Mouse (Mus musculus) lung, embryonic 15.5 days (tissue): ENCODE data around the gene Gm13288. TPM values are rescaled to one million over a fixed set of nuclear protein-coding genes. Genes with fewer than 3 reads are reported as not detected.
"Not testable (repeated sequence)": the region's sequence is repeated elsewhere in the genome, so short reads cannot be mapped to it uniquely, and the experiment has no call there.

Experiments
- ATAC-seq: fragments of 200-750 bp; cut with Nextera tagmentation; 2 replicates; pipeline ENCODE4 v1.8.0; 2017; ENCODE audit warnings: moderate number of reproducible peaks, borderline replicate concordance; ENCODE audit not compliant: low FRiP score, low TSS enrichment; ENCODE audit errors: extremely low read depth
- H3K27ac ChIP-seq: fragments of 300-500 bp; sonication (generic); 2 replicates; pipeline ENCODE4 v1.5.1; 2015; ENCODE audit warnings: moderate library complexity, mild to moderate bottlenecking, inconsistent platforms
- H3K27me3 ChIP-seq: fragments of 300-500 bp; sonication (generic); 2 replicates; pipeline ENCODE4 v1.6.1; 2015; ENCODE audit warnings: inconsistent platforms
- H3K36me3 ChIP-seq: fragments of 300-500 bp; sonication (generic); 2 replicates; pipeline ENCODE4 v1.6.1; 2015; ENCODE audit warnings: inconsistent platforms
- H3K4me1 ChIP-seq: fragments of 300-500 bp; sonication (generic); 2 replicates; pipeline ENCODE4 v1.6.1; 2015; ENCODE audit warnings: inconsistent platforms
- H3K4me2 ChIP-seq: fragments of 300-500 bp; sonication (generic); 2 replicates; pipeline ENCODE4 v1.6.1; 2015; ENCODE audit warnings: inconsistent platforms, mild to moderate bottlenecking, moderate library complexity
- H3K4me3 ChIP-seq: fragments of 300-500 bp; sonication (generic); 2 replicates; pipeline ENCODE4 v1.5.1; 2015; ENCODE audit warnings: mild to moderate bottlenecking, inconsistent platforms
- H3K9ac ChIP-seq: fragments of 300-500 bp; sonication (generic); 2 replicates; pipeline ENCODE4 v1.6.1; 2015; ENCODE audit warnings: inconsistent platforms
- H3K9me3 ChIP-seq: fragments of 300-500 bp; sonication (generic); 2 replicates; pipeline ENCODE4 v1.6.1; 2016; ENCODE audit warnings: inconsistent platforms
- WGBS: fragments of 180-500 bp; shearing (Covaris S2); methylation state at CpG from one replicate; pipeline ENCODE4 v1.1.7; 2015; 5-methylcytosine and 5-hydroxymethylcytosine counted together
- polyA plus RNA-seq: library from polyadenylated mRNA; unstranded; fragments of >200 nt; fragmentation: Nextera tagmentation; extraction: Ambion mirVana; gene quantifications from 2 replicates; pipeline ENCODE4 v1.2.1, GENCODE M21; 2015

Gm13288 gene
- polyA plus RNA-seq: 0.11 TPM in 1 of 2 replicates, not detected in the other

- no CpG with 5 or more reads among the region's 8 CpGs for WGBS
- not testable (repeated sequence) for H3K9ac ChIP-seq, H3K4me1 ChIP-seq, H3K27me3 ChIP-seq, ATAC-seq, H3K36me3 ChIP-seq, H3K9me3 ChIP-seq
- peak within 1 kb of the TSS; percentile 25; the same call in 1 of the 2 replicates for H3K4me3 ChIP-seq
- H3K27ac ChIP-seq: 0 out of 2 replicates have a peak within 1 kb of the TSS, but pooled peaks have one; percentile 63
- peak within 1 kb of the TSS; percentile 38 for H3K4me2 ChIP-seq
Observed at GRCm38 (mm10) chr4:88805231-88805630, at the start of gene Gm13288. Gene Gm13288 (plus strand): TSS chr4:88805531.

DNA sequence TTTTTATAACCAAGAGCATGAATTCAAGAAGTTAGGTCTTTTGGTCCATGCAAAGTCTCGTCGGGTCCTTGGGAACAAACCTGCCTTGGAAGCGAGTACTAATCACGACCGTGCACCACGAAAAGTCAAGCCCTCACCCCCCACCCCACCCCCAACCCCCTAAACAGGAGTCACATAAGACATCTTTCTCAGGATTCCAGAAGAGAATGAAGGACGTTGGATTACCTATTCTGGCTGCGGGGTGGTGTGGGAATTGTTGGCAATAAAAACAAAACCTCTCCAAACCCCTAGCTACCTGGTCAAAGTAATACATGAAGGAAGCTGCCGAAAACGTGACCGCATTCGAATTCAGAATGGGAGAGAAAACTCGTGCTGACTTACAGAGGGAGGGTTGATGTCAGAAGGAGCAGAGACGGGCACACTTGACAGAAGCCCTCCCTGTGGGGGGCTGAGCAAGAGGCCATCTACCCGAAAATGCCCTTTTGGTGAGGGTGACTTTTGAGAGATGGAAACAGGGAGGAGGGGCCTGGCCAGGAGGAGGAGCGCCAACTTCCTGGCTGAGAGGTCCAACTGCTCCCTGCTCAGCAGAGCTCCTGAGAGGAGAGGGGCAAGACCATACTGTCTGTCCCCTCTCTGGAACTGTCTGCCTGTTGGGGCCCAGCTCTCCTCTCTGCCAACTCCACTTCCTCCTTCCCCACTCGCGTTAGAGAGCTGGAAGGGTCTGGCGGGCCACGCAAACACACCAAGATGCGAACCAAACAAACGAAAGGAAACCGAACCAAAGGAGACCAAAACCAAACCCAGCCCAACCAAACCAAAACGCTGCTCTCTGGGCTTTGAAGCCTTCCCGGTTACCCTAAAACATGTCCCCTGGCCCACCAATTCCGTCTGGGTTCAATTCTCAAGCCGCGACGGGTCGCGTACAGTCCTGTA lies 48.5 kb upstream of the Gm13288 start:
- Histone ChIP-seq H3K4me3 (peak overlapping the region; percentile 60), H3K9ac (peak overlapping the region; percentile 74), H3K27ac (peak overlapping the region; percentile 97), H3K4me2 (peak overlapping the region; percentile 85)
- H3K9me3 ChIP-seq, H3K36me3 ChIP-seq, ATAC-seq, H3K4me1 ChIP-seq, H3K27me3 ChIP-seq: not testable (repeated sequence)
- WGBS: 10% methylated on average over 28 of the region's 31 CpGs

DNA sequence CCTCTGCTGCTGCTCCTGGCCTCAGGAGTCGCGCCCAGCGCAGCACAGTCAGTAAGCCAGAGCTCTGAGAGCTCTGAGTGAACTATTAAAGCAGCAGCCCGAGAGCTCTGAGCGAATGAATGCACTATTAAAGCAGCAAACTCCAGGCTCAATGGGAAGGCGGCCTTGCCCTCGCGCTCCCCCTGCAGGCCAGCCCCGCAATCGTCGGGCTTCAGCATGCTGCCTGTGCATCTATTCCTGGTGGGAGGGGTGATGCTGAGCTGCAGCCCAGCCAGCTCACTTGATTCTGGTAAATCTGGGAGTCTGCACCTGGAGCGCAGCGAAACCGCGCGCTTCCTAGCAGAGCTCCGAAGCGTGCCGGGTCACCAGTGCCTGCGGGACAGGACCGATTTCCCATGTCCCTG lies 47.7 kb upstream of the Gm13288 start:
- not testable (repeated sequence) for H3K27me3 ChIP-seq, H3K4me1 ChIP-seq, H3K9me3 ChIP-seq, H3K36me3 ChIP-seq
- peak overlapping the region; percentile 74; the same call in 1 of the 2 replicates for H3K9ac ChIP-seq
- peak overlapping the region; percentile 97 for H3K27ac ChIP-seq
- WGBS: under 1% methylated on average over 19 of the region's 21 CpGs
- ATAC-seq: peak; percentile 100
- H3K4me2 ChIP-seq: peak overlapping the region; percentile 85
- peak overlapping the region; percentile 60 for H3K4me3 ChIP-seq

DNA sequence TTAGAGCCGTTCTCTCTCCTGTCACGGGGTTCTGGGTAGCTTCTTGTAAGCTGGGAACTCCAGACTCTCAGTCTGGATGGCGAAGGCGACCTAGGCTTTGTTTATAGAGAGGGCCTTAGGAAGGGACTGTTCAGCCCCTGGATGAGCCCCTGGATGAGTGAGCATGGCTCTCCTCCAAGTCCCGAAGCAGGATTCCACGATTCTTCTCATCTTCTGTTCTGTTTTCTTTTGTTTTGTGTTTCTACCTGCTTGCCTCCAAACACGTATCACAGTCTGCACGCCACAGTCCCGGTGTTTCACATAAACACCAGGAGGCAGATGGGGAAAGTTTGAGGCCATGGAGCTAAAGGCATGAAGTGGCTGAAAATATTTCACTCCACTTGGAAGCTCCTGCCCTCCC lies 46.6 kb upstream of the Gm13288 start:
- ATAC-seq, H3K27me3 ChIP-seq, H3K4me3 ChIP-seq, H3K9me3 ChIP-seq, H3K4me2 ChIP-seq, H3K4me1 ChIP-seq, H3K27ac ChIP-seq, H3K9ac ChIP-seq, H3K36me3 ChIP-seq: not testable (repeated sequence)
- 82% methylated on average over 9 of the region's 9 CpGs for WGBS

DNA sequence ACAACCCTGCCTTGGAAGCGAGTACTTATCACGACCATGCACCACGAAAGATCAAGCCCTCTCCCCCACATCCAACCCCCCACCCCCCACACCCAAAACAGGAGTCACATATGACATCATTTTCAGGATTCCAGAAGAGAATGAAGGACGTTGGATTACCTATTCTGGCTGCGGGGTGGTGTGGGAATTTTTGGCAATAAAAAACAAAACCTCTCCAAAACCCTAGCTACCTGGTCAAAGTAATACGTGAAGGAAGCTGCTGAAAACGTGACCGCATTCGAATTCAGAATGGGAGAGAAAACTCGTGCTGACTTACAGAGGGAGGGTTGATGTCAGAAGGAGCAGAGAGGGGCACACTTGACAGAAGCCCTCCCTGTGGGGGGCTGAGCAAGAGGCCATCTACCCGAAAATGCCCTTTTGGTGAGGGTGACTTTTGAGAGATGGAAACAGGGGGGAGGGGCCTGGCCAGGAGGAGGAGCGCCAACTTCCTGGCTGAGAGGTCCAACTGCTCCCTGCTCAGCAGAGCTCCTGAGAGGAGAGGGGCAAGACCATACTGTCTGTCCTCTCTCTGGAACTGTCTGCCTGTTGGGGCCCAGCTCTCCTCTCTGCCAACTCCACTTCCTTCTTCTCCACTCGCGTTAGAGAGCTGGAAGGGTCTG lies 45.6 kb upstream of the Gm13288 start, which contains the start of gene Gm13283:
Gene Gm13283, plus strand, starts transcription at position 510 of the 659 bp plus-strand sequence.
- not testable (repeated sequence) for H3K4me1 ChIP-seq, ATAC-seq, H3K36me3 ChIP-seq, H3K27me3 ChIP-seq, H3K9me3 ChIP-seq, H3K9ac ChIP-seq
- H3K27ac ChIP-seq: peak within 1 kb of the TSS; percentile 75
- peak within 1 kb of the TSS; percentile 35 for H3K4me3 ChIP-seq
- 21% methylated on average over 7 of the region's 14 CpGs for WGBS
- H3K4me2 ChIP-seq: peak within 1 kb of the TSS; percentile 50

- H3K9ac ChIP-seq, H3K9me3 ChIP-seq, H3K36me3 ChIP-seq, H3K27me3 ChIP-seq, H3K4me1 ChIP-seq, ATAC-seq: not testable (repeated sequence)
- peak overlapping the region; percentile 75 for H3K27ac ChIP-seq
- under 1% methylated on average over 22 of the region's 28 CpGs for WGBS
- peak overlapping the region; percentile 35 for H3K4me3 ChIP-seq
- H3K4me2 ChIP-seq: peak overlapping the region; percentile 50
Observed at GRCm38 (mm10) chr4:88760431-88760830, 44.9 kb upstream of the Gm13288 start.

DNA sequence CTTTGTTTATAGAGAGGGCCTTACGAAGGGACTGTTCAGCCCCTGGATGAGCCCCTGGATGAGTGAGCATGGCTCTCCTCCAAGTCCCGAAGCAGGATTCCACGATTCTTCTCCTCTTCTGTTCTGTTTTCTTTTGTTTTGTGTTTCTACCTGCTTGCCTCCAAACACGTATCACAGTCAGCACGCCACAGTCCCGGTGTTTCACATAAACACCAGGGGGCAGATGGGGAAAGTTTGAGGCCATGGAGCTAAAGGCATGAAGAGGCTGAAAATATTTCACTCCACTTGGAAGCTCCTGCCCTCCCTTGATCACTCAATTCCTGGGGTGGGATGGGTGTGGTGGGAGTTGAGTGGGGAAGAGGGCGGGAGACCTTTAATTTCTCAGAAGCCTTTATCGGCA lies 43.6 kb upstream of the Gm13288 start:
- H3K4me3 ChIP-seq, ATAC-seq, H3K36me3 ChIP-seq, H3K4me2 ChIP-seq, H3K27me3 ChIP-seq, H3K4me1 ChIP-seq, H3K9ac ChIP-seq, H3K9me3 ChIP-seq, H3K27ac ChIP-seq: not testable (repeated sequence)
- 55% methylated on average over 6 of the region's 8 CpGs for WGBS

DNA sequence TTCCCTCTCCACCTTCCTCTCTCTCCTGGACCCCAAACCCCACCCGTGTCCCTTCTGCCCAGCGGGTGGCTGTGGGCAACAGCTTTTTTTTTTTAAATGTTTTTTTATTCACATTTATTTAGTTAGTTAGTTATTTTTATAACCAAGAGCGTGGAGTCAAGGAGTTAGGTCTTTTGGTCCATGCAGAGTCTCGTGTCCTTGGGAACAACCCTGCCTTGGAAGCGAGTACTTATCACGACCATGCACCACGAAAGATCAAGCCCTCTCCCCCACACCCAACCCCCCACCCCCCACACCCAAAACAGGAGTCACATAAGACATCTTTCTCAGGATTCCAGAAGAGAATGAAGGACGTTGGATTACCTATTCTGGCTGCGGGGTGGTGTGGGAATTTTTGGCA lies 43.0 kb upstream of the Gm13288 start:
- not testable (repeated sequence) for H3K4me2 ChIP-seq, H3K36me3 ChIP-seq, H3K4me1 ChIP-seq, H3K27me3 ChIP-seq, H3K4me3 ChIP-seq, H3K9ac ChIP-seq, ATAC-seq, H3K9me3 ChIP-seq, H3K27ac ChIP-seq
- 47% methylated on average over 9 of the region's 9 CpGs for WGBS

DNA sequence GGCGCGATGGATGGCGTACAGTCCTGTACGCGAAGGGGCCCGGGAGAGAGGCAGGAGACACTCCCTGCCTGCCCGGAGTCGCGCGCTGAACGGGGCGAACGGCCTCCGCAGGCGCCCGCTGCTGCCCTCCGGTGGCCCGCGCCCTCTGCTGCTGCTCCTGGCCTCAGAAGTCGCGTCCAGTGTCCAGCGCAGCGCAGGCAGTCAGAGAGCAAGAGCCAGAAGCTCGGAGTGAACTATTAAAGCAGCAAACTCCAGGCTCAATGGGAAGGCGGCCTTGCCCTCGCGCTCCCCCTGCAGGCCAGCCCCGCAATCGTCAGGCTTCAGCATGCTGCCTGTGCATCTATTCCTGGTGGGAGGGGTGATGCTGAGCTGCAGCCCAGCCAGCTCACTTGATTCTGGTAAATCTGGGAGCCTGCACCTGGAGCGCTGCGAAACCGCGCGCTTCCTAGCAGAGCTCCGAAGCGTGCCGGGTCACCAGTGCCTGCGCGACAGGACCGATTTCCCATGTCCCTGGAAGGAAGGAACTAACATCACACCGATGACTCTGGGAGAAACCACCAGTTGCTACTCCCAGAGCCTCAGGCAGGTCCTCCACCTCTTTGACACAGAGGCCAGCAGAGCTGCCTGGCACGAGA lies 41.8 kb upstream of the Gm13288 start:
- 2% methylated on average over 41 of the region's 42 CpGs for WGBS
- not testable (repeated sequence) for ATAC-seq, H3K4me1 ChIP-seq, H3K36me3 ChIP-seq, H3K9me3 ChIP-seq, H3K27me3 ChIP-seq
- Histone ChIP-seq H3K4me2 (peak overlapping the region; percentile 50), H3K27ac (peak overlapping the region; percentile 77), H3K4me3 (peak overlapping the region; percentile 31), H3K9ac (peak overlapping the region; percentile 27; the same call in 1 of the 2 replicates)

GRCm38 (mm10) chr4:88773534-88773933 lies 31.8 kb upstream of the Gm13288 start, which contains the start of gene Gm13290:
Gene Gm13290 (plus strand): TSS chr4:88773834.
- H3K9ac ChIP-seq, H3K9me3 ChIP-seq, H3K4me3 ChIP-seq, H3K4me2 ChIP-seq, H3K27me3 ChIP-seq, H3K4me1 ChIP-seq, H3K36me3 ChIP-seq, H3K27ac ChIP-seq, ATAC-seq: not testable (repeated sequence)
- no CpG with 5 or more reads among the region's 32 CpGs for WGBS

GRCm38 (mm10) chr4:88776622-88777021 lies 28.7 kb upstream of the Gm13288 start, which contains the start of gene Gm13289:
Gene Gm13289 (plus strand): TSS chr4:88776922.
- not testable (repeated sequence) for H3K27ac ChIP-seq, H3K4me1 ChIP-seq, H3K9ac ChIP-seq, ATAC-seq, H3K4me3 ChIP-seq, H3K27me3 ChIP-seq, H3K4me2 ChIP-seq, H3K36me3 ChIP-seq, H3K9me3 ChIP-seq
- no CpG with 5 or more reads among the region's 29 CpGs for WGBS
